Mouse (Mus musculus): ENCODE measurements at regions not wholly inside any gene's neighbourhood (a gene's known extent, or its start where the extent isn't known, plus 50 kb on each side); places are given as distances from the start of the nearest gene placed in this dataset.

GRCm38 (mm10) chr2:170253681-170254440, 106.0 kb upstream of the Zfp217 start:
- Histone ChIP-seq H3K27ac (ENCODE audit: low read depth, low read length) (no peak overlapping the region), H3K27me3 (ENCODE audit: control insufficient read depth, insufficient read depth, low read length) (no peaks in the 10 kb centered on the region), H3K9ac (ENCODE audit: low read depth, low read length) (no peak overlapping the region), H3K4me1 (ENCODE audit: control insufficient read depth, insufficient read depth, low read length) (0 out of 2 replicates have a peak, but pooled peaks cover 3% of the 10 kb centered on the region), H3K36me3 (ENCODE audit: control insufficient read depth, insufficient read depth, low read length) (no peaks in the 10 kb centered on the region), H3K9me3 (ENCODE audit: control insufficient read depth, low read length) (no peaks in the 10 kb centered on the region), H3K4me3 (ENCODE audit: low read length) (no peak overlapping the region), H3K4me2 (replicated peaks; ENCODE audit: low read depth, low read length) (no peak overlapping the region)
- no peak for ATAC-seq (ENCODE audit: low FRiP score, low TSS enrichment)
- 77% methylated on average over 9 of the region's 9 CpGs for WGBS

- 59% methylated on average over 14 of the region's 14 CpGs for WGBS
- Histone ChIP-seq H3K4me3 (ENCODE audit: low read length) (no peak overlapping the region), H3K4me2 (replicated peaks; ENCODE audit: low read depth, low read length) (no peak overlapping the region), H3K9me3 (ENCODE audit: control insufficient read depth, low read length) (no peaks in the 10 kb centered on the region), H3K9ac (ENCODE audit: low read depth, low read length) (no peak overlapping the region), H3K4me1 (ENCODE audit: control insufficient read depth, insufficient read depth, low read length) (0 out of 2 replicates have a peak, but pooled peaks cover 3% of the 10 kb centered on the region), H3K36me3 (ENCODE audit: control insufficient read depth, insufficient read depth, low read length) (no peaks in the 10 kb centered on the region), H3K27ac (ENCODE audit: low read depth, low read length) (no peak overlapping the region), H3K27me3 (ENCODE audit: control insufficient read depth, insufficient read depth, low read length) (no peaks in the 10 kb centered on the region)
- no peak for ATAC-seq (ENCODE audit: low FRiP score, low TSS enrichment)
Observed at GRCm38 (mm10) chr2:170252255-170253034, 104.5 kb upstream of the Zfp217 start.

- H3K27me3 ChIP-seq (ENCODE audit: control insufficient read depth, insufficient read depth, low read length) = no peaks in the 10 kb centered on the region
- WGBS = 95% methylated on average over 2 of the region's 2 CpGs
- peaks cover 5% of the 10 kb centered on the region; the same call in 1 of the 2 replicates for H3K4me1 ChIP-seq (ENCODE audit: control insufficient read depth, insufficient read depth, low read length)
- no peaks in the 10 kb centered on the region for H3K36me3 ChIP-seq (ENCODE audit: control insufficient read depth, insufficient read depth, low read length)
- H3K4me2 ChIP-seq (replicated peaks; ENCODE audit: low read depth, low read length) = no peak overlapping the region
- H3K27ac ChIP-seq (ENCODE audit: low read depth, low read length) = no peak overlapping the region
- ATAC-seq (ENCODE audit: low FRiP score, low TSS enrichment) = no peak
- no peak overlapping the region for H3K9ac ChIP-seq (ENCODE audit: low read depth, low read length)
- H3K4me3 ChIP-seq (ENCODE audit: low read length) = no peak overlapping the region
- no peaks in the 10 kb centered on the region for H3K9me3 ChIP-seq (ENCODE audit: control insufficient read depth, low read length)
Observed at GRCm38 (mm10) chr2:170250680-170251079, 102.8 kb upstream of the Zfp217 start.

- Histone ChIP-seq H3K9ac (ENCODE audit: low read depth, low read length) (no peak overlapping the region), H3K27ac (ENCODE audit: low read depth, low read length) (no peak overlapping the region), H3K4me1 (ENCODE audit: control insufficient read depth, insufficient read depth, low read length) (peaks cover 8% of the 10 kb centered on the region; the same call in 1 of the 2 replicates), H3K36me3 (ENCODE audit: control insufficient read depth, insufficient read depth, low read length) (no peaks in the 10 kb centered on the region), H3K4me2 (replicated peaks; ENCODE audit: low read depth, low read length) (no peak overlapping the region), H3K27me3 (ENCODE audit: control insufficient read depth, insufficient read depth, low read length) (no peaks in the 10 kb centered on the region), H3K4me3 (ENCODE audit: low read length) (no peak overlapping the region), H3K9me3 (ENCODE audit: control insufficient read depth, low read length) (no peaks in the 10 kb centered on the region)
- ATAC-seq (ENCODE audit: low FRiP score, low TSS enrichment) = no peak
- WGBS = 59% methylated on average over 11 of the region's 11 CpGs
Observed at GRCm38 (mm10) chr2:170247702-170248445, 100.0 kb upstream of the Zfp217 start.

GRCm38 (mm10) chr2:170245637-170246341, 97.9 kb upstream of the Zfp217 start:
- no peak overlapping the region for H3K4me3 ChIP-seq (ENCODE audit: low read length)
- H3K27ac ChIP-seq (ENCODE audit: low read depth, low read length) = no peak overlapping the region
- no peaks in the 10 kb centered on the region for H3K36me3 ChIP-seq (ENCODE audit: control insufficient read depth, insufficient read depth, low read length)
- ATAC-seq (ENCODE audit: low FRiP score, low TSS enrichment) = no peak; the same call in 1 of the 2 replicates
- H3K9ac ChIP-seq (ENCODE audit: low read depth, low read length) = no peak overlapping the region
- H3K4me2 ChIP-seq (replicated peaks; ENCODE audit: low read depth, low read length) = no peak overlapping the region
- WGBS = 22% methylated on average over 12 of the region's 12 CpGs
- no peaks in the 10 kb centered on the region for H3K9me3 ChIP-seq (ENCODE audit: control insufficient read depth, low read length)
- peaks cover 8% of the 10 kb centered on the region; the same call in 1 of the 2 replicates for H3K4me1 ChIP-seq (ENCODE audit: control insufficient read depth, insufficient read depth, low read length)
- no peaks in the 10 kb centered on the region for H3K27me3 ChIP-seq (ENCODE audit: control insufficient read depth, insufficient read depth, low read length)

- Histone ChIP-seq H3K4me2 (replicated peaks; ENCODE audit: low read depth, low read length) (no peak overlapping the region), H3K27me3 (ENCODE audit: control insufficient read depth, insufficient read depth, low read length) (no peaks in the 10 kb centered on the region), H3K9me3 (ENCODE audit: control insufficient read depth, low read length) (no peaks in the 10 kb centered on the region), H3K9ac (ENCODE audit: low read depth, low read length) (no peak overlapping the region), H3K4me1 (ENCODE audit: control insufficient read depth, insufficient read depth, low read length) (peaks cover 8% of the 10 kb centered on the region; the same call in 1 of the 2 replicates), H3K4me3 (ENCODE audit: low read length) (no peak overlapping the region), H3K27ac (ENCODE audit: low read depth, low read length) (no peak overlapping the region), H3K36me3 (ENCODE audit: control insufficient read depth, insufficient read depth, low read length) (no peaks in the 10 kb centered on the region)
- ATAC-seq (ENCODE audit: low FRiP score, low TSS enrichment) = no peak
- WGBS = 70% methylated on average over 4 of the region's 4 CpGs
Observed at GRCm38 (mm10) chr2:170244108-170244507, 96.2 kb upstream of the Zfp217 start.

GRCm38 (mm10) chr2:170237959-170238358, 90.1 kb upstream of the Zfp217 start:
- Histone ChIP-seq H3K9ac (ENCODE audit: low read depth, low read length) (no peak overlapping the region), H3K4me2 (replicated peaks; ENCODE audit: low read depth, low read length) (no peak overlapping the region), H3K4me3 (ENCODE audit: low read length) (no peak overlapping the region), H3K36me3 (ENCODE audit: control insufficient read depth, insufficient read depth, low read length) (no peaks in the 10 kb centered on the region), H3K27me3 (ENCODE audit: control insufficient read depth, insufficient read depth, low read length) (no peaks in the 10 kb centered on the region), H3K9me3 (ENCODE audit: control insufficient read depth, low read length) (no peaks in the 10 kb centered on the region), H3K4me1 (ENCODE audit: control insufficient read depth, insufficient read depth, low read length) (no peaks in the 10 kb centered on the region), H3K27ac (ENCODE audit: low read depth, low read length) (no peak overlapping the region)
- ATAC-seq (ENCODE audit: low FRiP score, low TSS enrichment) = no peak
- 86% methylated on average over 1 of the region's 1 CpGs for WGBS

- no peaks in the 10 kb centered on the region for H3K36me3 ChIP-seq (ENCODE audit: control insufficient read depth, insufficient read depth, low read length)
- ATAC-seq (ENCODE audit: low FRiP score, low TSS enrichment) = no peak
- H3K27me3 ChIP-seq (ENCODE audit: control insufficient read depth, insufficient read depth, low read length) = no peaks in the 10 kb centered on the region
- H3K4me3 ChIP-seq (ENCODE audit: low read length) = no peak overlapping the region
- no peak overlapping the region for H3K27ac ChIP-seq (ENCODE audit: low read depth, low read length)
- H3K9ac ChIP-seq (ENCODE audit: low read depth, low read length) = no peak overlapping the region
- H3K4me1 ChIP-seq (ENCODE audit: control insufficient read depth, insufficient read depth, low read length) = no peaks in the 10 kb centered on the region
- H3K4me2 ChIP-seq (replicated peaks; ENCODE audit: low read depth, low read length) = no peak overlapping the region
- WGBS = 48% methylated on average over 4 of the region's 4 CpGs
- no peaks in the 10 kb centered on the region; the same call in 1 of the 2 replicates for H3K9me3 ChIP-seq (ENCODE audit: control insufficient read depth, low read length)
Observed at GRCm38 (mm10) chr2:170233426-170233825, 85.5 kb upstream of the Zfp217 start.
